Mouse (Mus musculus) liver, embryonic 11.5 days (tissue): ENCODE results near the gene Nos1ap. TPM values are rescaled to one million over a fixed set of nuclear protein-coding genes. Genes with fewer than 3 reads are reported as not detected.

Experiments used
- ATAC-seq: fragments of 200-750 bp; cut with Nextera tagmentation; replicated peaks from 2 replicates; pipeline ENCODE4 v1.8.0; 2017; ENCODE audit warnings: moderate number of reproducible peaks, mild to moderate bottlenecking, moderate TSS enrichment, moderate library complexity; ENCODE audit not compliant: low FRiP score
- DNase-seq: peaks from one replicate; pipeline ENCODE4 v3.0.0-alpha.2; 2017; ENCODE audit warnings: low spot score
- H3K27ac ChIP-seq: fragments of 300-500 bp; sonication (generic); 2 replicates; pipeline ENCODE4 v1.5.1; 2014; ENCODE audit warnings: mild to moderate bottlenecking, low read depth, low read length, control low read depth
- H3K27me3 ChIP-seq: fragments of 300-500 bp; sonication (generic); replicated peaks from 2 replicates; pipeline ENCODE4 v1.6.1; 2014; ENCODE audit warnings: low read length, mixed read lengths; ENCODE audit not compliant: control insufficient read depth, insufficient read depth
- H3K36me3 ChIP-seq: fragments of 300-500 bp; sonication (generic); 2 replicates; pipeline ENCODE4 v1.6.1; 2014; ENCODE audit warnings: mild to moderate bottlenecking, low read length, moderate library complexity, mixed read lengths; ENCODE audit not compliant: control insufficient read depth, insufficient read depth
- H3K4me1 ChIP-seq: fragments of 300-500 bp; sonication (generic); replicated peaks from 2 replicates; pipeline ENCODE4 v1.6.1; 2014; ENCODE audit warnings: low read length, mixed read lengths; ENCODE audit not compliant: control insufficient read depth, insufficient read depth
- H3K4me2 ChIP-seq: fragments of 300-500 bp; sonication (generic); 2 replicates; pipeline ENCODE4 v1.6.1; 2014; ENCODE audit warnings: mild to moderate bottlenecking, control low read depth, moderate library complexity
- H3K4me3 ChIP-seq: fragments of 300-500 bp; sonication (generic); 2 replicates; pipeline ENCODE4 v1.5.1; 2014; ENCODE audit warnings: low read depth, low read length, control low read depth
- H3K9ac ChIP-seq: fragments of 300-500 bp; sonication (generic); 2 replicates; pipeline ENCODE4 v1.6.1; 2014; ENCODE audit warnings: low read depth, low read length, control low read depth
- H3K9me3 ChIP-seq: fragments of 300-500 bp; sonication (generic); 2 replicates; pipeline ENCODE4 v1.6.1; 2016; ENCODE audit warnings: low read length, inconsistent platforms, mixed read lengths; ENCODE audit not compliant: control insufficient read depth
- WGBS: fragments of 180-500 bp; shearing (Covaris S2); extraction: QIAGEN DNeasy Blood & Tissue Kit; methylation state at CpG from one replicate; pipeline ENCODE4 v1.1.7; 2014; 5-methylcytosine and 5-hydroxymethylcytosine counted together
- polyA plus RNA-seq: library from polyadenylated mRNA; unstranded; fragments of >200 nt; fragmentation: Nextera tagmentation; extraction: Ambion mirVana; gene quantifications from 2 replicates; pipeline ENCODE4 v1.2.1, GENCODE M21; 2014

The Nos1ap gene
- polyA plus RNA-seq, 1 experiment from 2014 or later = 8.8 TPM

- H3K4me1 ChIP-seq = no peaks in the 10 kb centered on the region
- WGBS = 88% methylated on average over 4 of the region's 4 CpGs
- no peaks in the 10 kb centered on the region for H3K9me3 ChIP-seq
- H3K9ac ChIP-seq = no peak within 1 kb of the TSS
- no peak within 1 kb of the TSS for H3K27ac ChIP-seq
- DNase-seq (no peak), ATAC-seq (no peak)
- no peak within 1 kb of the TSS for H3K4me3 ChIP-seq
- no peak within 1 kb of the TSS for H3K4me2 ChIP-seq
- H3K27me3 ChIP-seq = no peaks in the 10 kb centered on the region
- no peaks in the 10 kb centered on the region for H3K36me3 ChIP-seq
These were observed 281.2 kb downstream of the Nos1ap start, which contains the start of gene Spata46 for GRCm38 (mm10) chr1:170308503-170308902. Gene Spata46 (plus strand): TSS chr1:170308803.

- Histone ChIP-seq H3K4me1 (no peaks in the 10 kb centered on the region), H3K4me3 (no peak within 1 kb of the TSS), H3K27me3 (no peaks in the 10 kb centered on the region), H3K4me2 (no peak within 1 kb of the TSS), H3K9me3 (no peaks in the 10 kb centered on the region), H3K27ac (no peak within 1 kb of the TSS), H3K36me3 (no peaks in the 10 kb centered on the region), H3K9ac (no peak within 1 kb of the TSS)
- DNase-seq (no peak), ATAC-seq (no peak)
- WGBS = 83% methylated on average over 4 of the region's 4 CpGs
These were observed 283.4 kb downstream of the Nos1ap start, which contains the start of gene Gm7694 for GRCm38 (mm10) chr1:170306232-170306631. Gene Gm7694 (minus strand): TSS chr1:170306332.

- H3K27ac ChIP-seq = no peak overlapping the region
- H3K4me3 ChIP-seq = no peak overlapping the region
- no peak overlapping the region for H3K9ac ChIP-seq
- WGBS = 81% methylated on average over 10 of the region's 10 CpGs
- H3K27me3 ChIP-seq = no peaks in the 10 kb centered on the region
- no peak overlapping the region for H3K4me2 ChIP-seq
- H3K4me1 ChIP-seq = no peaks in the 10 kb centered on the region
- ATAC-seq = no peak
- DNase-seq = no peak
- H3K9me3 ChIP-seq = no peaks in the 10 kb centered on the region
- no peaks in the 10 kb centered on the region for H3K36me3 ChIP-seq
These were observed 284.7 kb downstream of the Nos1ap start for GRCm38 (mm10) chr1:170305002-170305401.

- Histone ChIP-seq H3K9ac (no peak overlapping the region), H3K4me3 (no peak overlapping the region), H3K9me3 (no peaks in the 10 kb centered on the region), H3K36me3 (no peaks in the 10 kb centered on the region), H3K27me3 (no peaks in the 10 kb centered on the region), H3K4me2 (no peak overlapping the region), H3K27ac (no peak overlapping the region), H3K4me1 (no peaks in the 10 kb centered on the region)
- WGBS = 85% methylated on average over 6 of the region's 6 CpGs
- no peak for DNase-seq
- no peak for ATAC-seq
These were observed 286.6 kb downstream of the Nos1ap start for GRCm38 (mm10) chr1:170303103-170303502.

- no peak for ATAC-seq
- no peaks in the 10 kb centered on the region for H3K9me3 ChIP-seq
- no peak overlapping the region for H3K4me3 ChIP-seq
- no peak overlapping the region for H3K4me2 ChIP-seq
- no peaks in the 10 kb centered on the region for H3K4me1 ChIP-seq
- no peaks in the 10 kb centered on the region for H3K36me3 ChIP-seq
- H3K9ac ChIP-seq = no peak overlapping the region
- H3K27ac ChIP-seq = no peak overlapping the region
- no peak for DNase-seq
- no peaks in the 10 kb centered on the region for H3K27me3 ChIP-seq
- WGBS = 75% methylated on average over 6 of the region's 6 CpGs
These were observed 287.2 kb downstream of the Nos1ap start for GRCm38 (mm10) chr1:170302456-170302855.

- Histone ChIP-seq H3K4me1 (no peaks in the 10 kb centered on the region), H3K4me3 (no peak overlapping the region), H3K27me3 (no peaks in the 10 kb centered on the region), H3K27ac (no peak overlapping the region), H3K36me3 (no peaks in the 10 kb centered on the region), H3K9me3 (no peaks in the 10 kb centered on the region), H3K9ac (no peak overlapping the region), H3K4me2 (no peak overlapping the region)
- DNase-seq (no peak), ATAC-seq (no peak)
- WGBS = 86% methylated on average over 9 of the region's 9 CpGs
These were observed 288.0 kb downstream of the Nos1ap start for GRCm38 (mm10) chr1:170301686-170302085.

GRCm38 (mm10) chr1:170299496-170299895 is 290.2 kb downstream of the Nos1ap start:
- DNase-seq (no peak), ATAC-seq (no peak)
- Histone ChIP-seq H3K4me1 (no peaks in the 10 kb centered on the region), H3K27me3 (no peaks in the 10 kb centered on the region), H3K9me3 (no peaks in the 10 kb centered on the region), H3K4me3 (no peak overlapping the region), H3K9ac (no peak overlapping the region), H3K36me3 (no peaks in the 10 kb centered on the region), H3K4me2 (no peak overlapping the region), H3K27ac (no peak overlapping the region)
- 65% methylated on average over 4 of the region's 4 CpGs for WGBS

- Histone ChIP-seq H3K4me1 (no peaks in the 10 kb centered on the region), H3K36me3 (no peaks in the 10 kb centered on the region), H3K27ac (no peak overlapping the region), H3K27me3 (no peaks in the 10 kb centered on the region), H3K9ac (no peak overlapping the region), H3K4me3 (no peak overlapping the region), H3K4me2 (no peak overlapping the region), H3K9me3 (no peaks in the 10 kb centered on the region)
- DNase-seq (no peak), ATAC-seq (no peak)
- WGBS = 69% methylated on average over 15 of the region's 15 CpGs
These were observed 294.7 kb downstream of the Nos1ap start for GRCm38 (mm10) chr1:170294786-170295570.

GRCm38 (mm10) chr1:170293257-170293656 is 296.4 kb downstream of the Nos1ap start:
- DNase-seq = no peak
- no peak overlapping the region for H3K4me3 ChIP-seq

More at GRCm38 (mm10) chr1:170293257-170293656, 296.4 kb downstream of the Nos1ap start:
- Histone ChIP-seq H3K4me2 (no peak overlapping the region), H3K9ac (no peak overlapping the region), H3K27ac (no peak overlapping the region), H3K4me1 (no peaks in the 10 kb centered on the region), H3K36me3 (no peaks in the 10 kb centered on the region), H3K27me3 (no peaks in the 10 kb centered on the region), H3K9me3 (no peaks in the 10 kb centered on the region)
- ATAC-seq = no peak
- WGBS = 69% methylated on average over 5 of the region's 5 CpGs
